Mouse (Mus musculus) spleen, adult 12 weeks (tissue): ENCODE data around the gene Tmem119.

Experiments
- DNase-seq: peaks from one replicate; pipeline ENCODE4 v3.0.0; 2022; ENCODE audit warnings: low spot score

Gene Tmem119

DNA sequence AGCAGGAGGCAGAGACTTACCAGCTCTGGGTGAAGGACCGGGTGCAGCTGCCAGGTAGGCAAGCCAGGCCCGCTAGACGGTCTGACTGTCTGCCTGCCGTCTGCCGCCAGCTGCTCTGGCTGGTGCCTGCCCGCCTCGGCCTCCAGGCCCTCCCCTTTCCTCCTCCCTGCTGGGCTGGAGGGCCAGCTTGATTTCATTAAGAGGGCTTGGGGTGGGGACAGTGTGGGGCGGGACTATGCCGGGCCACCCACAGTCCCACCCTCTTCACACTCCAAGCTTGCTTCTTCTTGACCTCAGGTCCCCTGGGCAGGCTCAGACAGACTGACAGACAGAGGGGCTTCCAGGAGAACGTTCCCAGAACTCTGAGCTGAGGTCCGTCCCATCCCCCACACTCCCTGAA, at the start of gene Tmem119:
Gene Tmem119, minus strand, starts transcription at position 237 of the 400 bp plus-strand sequence.
- DNase-seq = no peak

GRCm38 (mm10) chr5:113847636-113848035, 47.3 kb upstream of the Tmem119 start:
- DNase-seq = no peak

DNA sequence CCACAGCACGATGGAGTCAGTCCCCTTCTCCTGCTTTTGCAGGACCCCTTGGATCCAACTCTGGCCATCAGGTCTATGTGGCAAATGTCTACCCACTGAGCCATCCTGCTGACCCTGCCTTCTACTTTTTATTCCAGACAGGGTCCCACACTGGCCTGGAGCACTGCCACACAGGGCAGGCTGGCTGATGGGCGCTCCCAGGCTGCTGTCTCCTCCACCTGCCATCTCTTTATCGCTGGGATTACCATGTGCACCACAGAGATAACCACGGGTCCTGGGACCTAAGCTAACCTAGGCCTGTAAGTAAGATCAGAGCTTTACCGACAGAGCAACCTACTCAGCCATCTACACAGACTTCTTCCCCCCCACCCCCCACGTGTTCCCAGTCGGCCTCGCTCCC, 46.3 kb upstream of the Tmem119 start:
- DNase-seq = peak; percentile 55

DNA sequence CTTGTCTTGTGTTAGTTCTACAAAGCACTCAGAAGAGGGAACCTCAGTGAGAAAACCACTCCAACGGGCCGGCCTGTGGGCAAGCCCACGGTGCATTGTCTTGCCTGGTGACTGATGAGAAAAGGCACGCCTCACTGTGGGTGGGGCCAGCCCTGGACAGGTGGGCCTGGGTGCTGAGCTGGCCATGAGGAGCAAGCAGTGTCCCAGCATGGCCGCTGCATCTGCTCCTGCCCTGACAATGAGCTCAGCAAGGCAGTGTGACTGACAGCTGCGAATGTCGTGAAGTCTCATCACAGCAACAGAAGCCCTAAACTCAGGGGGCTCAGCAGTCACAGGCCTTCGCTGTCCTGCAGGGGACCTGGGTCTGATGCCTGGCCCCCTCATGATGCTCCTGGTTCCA, 45.3 kb upstream of the Tmem119 start:
- no peak for DNase-seq

- peak; percentile 67 for DNase-seq
Observed at GRCm38 (mm10) chr5:113844721-113845120, 44.4 kb upstream of the Tmem119 start.

DNA sequence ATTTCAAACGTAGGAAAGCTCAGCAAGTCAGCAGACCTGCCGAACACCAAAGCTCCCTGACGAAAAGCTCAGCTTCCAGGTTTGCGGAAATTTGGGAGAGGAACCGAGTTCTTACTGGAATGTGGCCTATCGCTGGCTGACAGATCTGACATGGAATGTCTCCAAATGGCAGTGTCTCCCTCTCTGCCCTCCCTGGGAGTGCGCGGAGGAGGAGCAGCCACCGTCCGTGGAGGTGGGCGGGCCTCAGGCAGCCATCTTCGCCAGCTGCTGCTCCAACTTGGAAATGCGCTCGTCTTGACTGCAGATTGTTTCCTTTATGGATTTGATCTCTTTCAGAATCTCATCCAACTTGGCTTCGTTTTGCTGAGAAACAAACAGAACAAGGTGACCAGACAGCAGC, 43.8 kb upstream of the Tmem119 start:
- no peak for DNase-seq

- DNase-seq = no peak
Observed at GRCm38 (mm10) chr5:113842906-113843305, 42.6 kb upstream of the Tmem119 start.

DNA sequence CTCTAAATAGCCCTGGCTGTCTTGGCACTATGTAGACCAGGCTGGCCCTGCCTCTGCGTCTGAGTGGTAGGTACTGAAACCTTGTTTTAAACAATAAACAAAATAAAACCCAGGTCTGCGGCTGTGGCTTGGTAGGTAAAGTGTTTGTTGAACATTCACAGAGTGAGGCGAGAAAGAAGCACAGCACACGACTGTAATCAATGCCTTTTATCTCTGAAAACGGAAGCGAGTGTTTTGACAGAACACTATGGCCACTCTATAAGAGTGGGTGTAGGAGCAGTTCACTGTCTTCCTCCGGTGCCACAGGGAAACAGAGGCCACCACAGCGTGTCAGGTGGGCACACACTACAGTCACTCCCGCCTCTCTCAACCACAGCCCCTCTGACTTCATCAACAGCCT, 41.9 kb upstream of the Tmem119 start:
- DNase-seq = no peak

DNA sequence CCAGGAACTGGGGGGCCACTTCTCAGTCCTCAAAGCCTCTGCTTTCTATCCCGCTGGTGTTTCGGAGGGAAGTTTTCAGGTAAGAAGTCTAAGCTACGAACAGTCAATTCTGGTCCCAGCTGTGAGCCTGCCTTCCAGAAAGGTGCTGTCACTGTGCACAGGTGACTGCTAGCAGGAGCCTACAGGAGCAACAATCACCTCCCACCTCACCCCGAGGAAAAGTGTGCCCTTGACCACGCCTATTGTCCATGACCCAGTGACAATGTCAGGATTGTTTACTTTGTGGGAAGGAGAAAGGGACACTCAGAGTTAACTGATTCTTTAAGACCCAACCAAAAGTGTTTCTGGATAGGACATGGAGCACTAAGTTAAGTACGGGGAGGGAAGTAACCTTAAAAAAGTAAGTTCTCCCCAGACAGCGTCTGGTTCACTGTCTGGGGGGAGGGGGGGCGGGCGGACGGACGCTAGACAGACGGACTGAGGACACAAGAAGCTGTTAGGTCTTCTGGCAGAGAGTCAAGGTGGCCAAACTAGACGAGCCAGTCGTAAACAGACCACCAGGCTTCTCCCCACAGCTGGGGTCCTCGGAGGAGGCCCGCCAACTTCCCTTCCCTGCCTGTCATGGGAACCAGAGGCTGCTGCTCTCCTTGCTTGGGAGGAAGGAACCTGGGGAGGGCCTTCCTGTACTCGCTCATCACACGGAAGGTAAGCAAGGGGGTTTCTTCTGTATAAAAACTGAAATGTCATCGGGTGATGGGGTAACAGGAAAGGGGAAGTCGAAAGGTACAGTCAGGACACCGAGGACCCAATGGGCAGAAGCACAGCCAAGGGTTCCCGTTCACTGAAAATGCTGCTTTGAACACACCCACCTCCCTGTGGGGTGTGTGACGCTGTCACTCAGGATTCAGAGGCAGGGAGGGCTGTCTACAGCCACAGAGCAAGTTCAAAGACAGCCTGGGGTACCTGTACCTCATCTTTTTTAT, 41.2 kb upstream of the Tmem119 start:
- DNase-seq = no peak

DNA sequence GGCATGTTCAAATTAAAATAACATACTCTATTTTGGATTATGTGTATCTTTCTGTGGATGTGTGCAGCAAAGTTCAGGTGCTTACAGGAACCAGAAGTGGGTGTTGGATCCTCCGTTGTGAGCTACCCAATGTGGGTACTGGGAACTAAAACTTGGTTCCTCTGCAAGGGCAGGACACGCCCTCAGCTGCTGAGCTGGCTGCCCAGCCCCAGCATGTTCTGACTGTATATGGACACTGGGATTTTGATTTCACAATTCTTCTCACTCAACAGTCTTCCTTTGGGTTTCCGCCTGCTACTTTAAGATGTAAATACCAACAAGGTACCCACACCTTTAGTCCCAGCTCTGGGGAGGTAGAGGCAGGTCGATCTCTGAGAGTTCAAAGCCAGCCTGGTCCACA, 40.1 kb upstream of the Tmem119 start:
- DNase-seq = no peak

DNA sequence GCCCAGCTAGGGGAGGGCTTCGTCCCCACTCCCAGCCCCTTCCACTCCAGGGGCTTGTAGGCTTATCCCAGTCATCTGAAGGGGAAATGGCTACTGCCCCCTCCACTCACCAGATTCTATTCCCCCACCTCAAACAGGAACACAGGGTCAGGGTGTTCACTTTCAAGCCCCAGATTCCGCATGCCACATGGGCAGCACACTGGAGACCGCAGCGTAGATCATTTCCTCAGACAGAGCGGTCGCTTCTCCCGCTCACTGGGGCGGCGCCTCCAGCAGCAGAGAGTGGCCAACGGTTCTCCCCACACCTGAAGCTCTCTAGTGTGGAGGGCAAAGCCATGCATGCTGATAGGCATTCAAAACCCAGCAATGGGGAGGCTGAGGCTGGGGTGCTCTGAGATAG, 36.6 kb upstream of the Tmem119 start:
- no peak for DNase-seq

GRCm38 (mm10) chr5:113833316-113833947, 33.1 kb upstream of the Tmem119 start:
- no peak for DNase-seq

DNA sequence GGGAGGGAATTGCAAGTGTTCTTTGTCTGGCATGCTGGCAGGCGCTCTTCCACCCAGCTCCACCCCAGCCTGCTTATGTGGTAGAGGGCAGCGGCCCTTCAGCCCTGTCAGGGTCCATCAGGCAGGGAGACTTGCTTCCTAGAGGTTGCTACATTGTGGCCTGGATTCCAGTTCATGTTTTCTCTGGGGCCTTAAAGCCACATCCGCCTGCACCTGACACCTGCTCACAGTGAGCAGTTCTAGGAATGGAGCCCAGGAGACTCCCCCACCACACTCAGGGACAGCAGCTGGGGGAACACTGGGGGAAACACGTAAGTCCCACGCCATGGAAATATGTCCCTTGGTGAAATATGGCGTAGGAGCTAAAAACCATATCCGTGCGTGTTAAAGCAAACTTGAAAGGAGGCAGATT, 32.2 kb upstream of the Tmem119 start, which contains the start of gene Selplg:
Gene Selplg, minus strand, starts transcription at position 155 of the 412 bp plus-strand sequence.
- DNase-seq = peak; percentile 39

- no peak for DNase-seq
Observed at GRCm38 (mm10) chr5:113831741-113832140, 31.4 kb upstream of the Tmem119 start.

DNA sequence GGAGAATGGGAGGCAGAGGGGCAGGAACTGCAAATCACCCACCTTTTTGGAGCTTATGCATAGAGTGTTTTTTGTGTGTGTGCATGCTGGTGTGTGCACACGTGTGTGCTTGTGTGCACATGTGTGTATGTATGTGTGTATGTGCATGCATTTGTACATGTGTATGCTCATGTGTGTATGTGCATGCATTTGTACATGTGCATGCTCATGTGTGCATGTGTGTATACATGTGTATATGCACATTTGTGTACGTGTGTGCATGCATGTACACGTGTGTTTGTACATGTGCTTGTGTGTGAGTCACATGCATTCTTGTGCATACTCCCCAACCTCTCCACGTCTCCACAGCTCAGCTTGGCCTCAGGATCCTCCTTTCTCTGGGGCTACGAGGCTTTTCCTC, 30.5 kb upstream of the Tmem119 start:
- DNase-seq = no peak

- DNase-seq = peak; percentile 60
Observed at GRCm38 (mm10) chr5:113830292-113830643, 30.0 kb upstream of the Tmem119 start.

DNA sequence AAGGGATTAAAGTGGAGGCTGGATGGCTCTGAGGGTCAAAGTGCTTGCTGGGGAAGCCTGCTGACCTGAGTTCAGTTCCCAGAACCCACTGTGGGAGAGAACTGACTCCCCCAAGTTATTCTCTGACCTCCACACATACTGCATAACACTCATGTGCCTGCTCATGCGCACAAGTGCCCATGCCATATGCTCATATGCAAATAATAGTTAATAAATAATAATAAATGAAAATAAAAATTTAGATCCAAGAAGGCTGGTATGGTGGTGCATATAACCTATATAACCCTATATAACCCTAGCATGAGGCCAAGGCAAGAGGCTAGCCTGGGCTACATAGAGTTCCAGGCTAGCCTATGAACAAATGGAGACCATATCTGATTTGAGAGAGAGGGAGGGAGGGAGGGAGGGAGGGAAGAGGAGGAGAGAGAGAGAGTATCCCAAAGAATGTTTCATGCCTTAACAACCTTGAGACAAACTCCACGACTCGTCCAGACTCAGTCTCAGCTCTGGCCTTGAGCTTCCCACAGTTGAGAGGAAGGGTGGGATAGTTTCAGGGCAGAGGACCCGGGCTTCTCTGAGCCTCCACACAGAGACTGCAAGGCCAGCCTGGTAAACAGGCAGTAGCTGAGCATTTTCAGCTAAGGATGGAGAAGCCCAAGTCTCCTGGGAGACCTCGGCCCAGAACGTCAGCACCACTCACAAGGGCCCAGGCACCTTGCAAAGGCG, 29.4 kb upstream of the Tmem119 start:
- DNase-seq = no peak

- DNase-seq = no peak
Observed at GRCm38 (mm10) chr5:113828481-113828880, 28.2 kb upstream of the Tmem119 start.

- no peak for DNase-seq
Observed at GRCm38 (mm10) chr5:113827991-113828411, 27.7 kb upstream of the Tmem119 start.

GRCm38 (mm10) chr5:113826619-113827018, 26.3 kb upstream of the Tmem119 start:
- DNase-seq = no peak

- DNase-seq = no peak
Observed at GRCm38 (mm10) chr5:113825558-113825957, 25.2 kb upstream of the Tmem119 start.

DNA sequence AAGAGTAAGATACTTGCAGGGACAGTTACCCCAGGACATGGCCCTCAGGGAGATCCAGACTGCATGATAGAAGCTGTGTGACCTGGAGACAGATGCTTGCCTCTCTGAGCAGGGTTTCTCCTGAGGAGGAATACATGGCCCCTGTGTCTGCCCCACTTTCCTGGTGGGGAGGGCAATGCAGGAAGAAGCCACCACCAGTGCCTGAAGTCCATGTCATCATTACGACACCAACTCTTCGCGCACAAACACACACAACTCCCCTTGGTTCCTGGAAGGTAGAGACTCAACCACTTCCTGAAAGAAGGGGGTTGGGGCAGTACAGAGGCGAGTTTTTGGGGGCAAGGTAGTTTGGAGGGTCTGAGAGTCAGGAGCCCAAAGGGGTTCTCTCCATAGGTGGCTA, 23.9 kb upstream of the Tmem119 start:
- DNase-seq = no peak

GRCm38 (mm10) chr5:113818572-113818971, 18.3 kb upstream of the Tmem119 start:
- no peak for DNase-seq
